Mouse (Mus musculus) testis, postnatal 14 days (tissue): ENCODE results near the gene Zfp850.
"Not testable (repeated sequence)": the region's sequence is repeated elsewhere in the genome, so short reads cannot be mapped to it uniquely, and the experiment has no call there.

Experiments used
- DNase-seq: peaks from one replicate; pipeline ENCODE4 v3.0.0; 2021; ENCODE audit warnings: low spot score

The Zfp850 gene

GRCm38 (mm10) chr7:28013549-28014444, at the start of gene Zfp850:
Gene Zfp850, minus strand, starts transcription at chr7:28014115.
- DNase-seq = peak; percentile 82

GRCm38 (mm10) chr7:28059972-28060371, 46.1 kb upstream of the Zfp850 start:
- no peak for DNase-seq

- no peak for DNase-seq
Measured at GRCm38 (mm10) chr7:28053046-28053930, 39.4 kb upstream of the Zfp850 start.

DNA sequence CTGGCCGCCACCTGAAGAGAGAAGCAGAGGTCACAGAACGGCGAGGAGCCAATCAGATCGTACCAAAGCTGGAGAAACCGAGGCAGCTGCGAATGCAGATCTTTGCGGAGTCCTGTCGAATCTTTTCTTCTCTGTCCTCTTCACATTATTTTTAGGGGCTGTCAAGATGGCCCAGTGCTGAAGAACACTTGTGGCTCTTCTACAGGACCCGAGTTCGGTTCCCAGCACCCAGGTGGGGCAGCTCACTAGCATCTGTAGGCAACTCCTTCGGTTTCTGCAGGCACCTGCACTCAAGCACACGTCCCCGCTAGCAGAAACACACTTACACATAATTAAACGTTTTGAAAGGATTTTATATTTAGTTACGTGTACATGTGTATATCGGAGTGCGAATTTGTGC, 36.7 kb upstream of the Zfp850 start:
- DNase-seq = peak; percentile 35

DNA sequence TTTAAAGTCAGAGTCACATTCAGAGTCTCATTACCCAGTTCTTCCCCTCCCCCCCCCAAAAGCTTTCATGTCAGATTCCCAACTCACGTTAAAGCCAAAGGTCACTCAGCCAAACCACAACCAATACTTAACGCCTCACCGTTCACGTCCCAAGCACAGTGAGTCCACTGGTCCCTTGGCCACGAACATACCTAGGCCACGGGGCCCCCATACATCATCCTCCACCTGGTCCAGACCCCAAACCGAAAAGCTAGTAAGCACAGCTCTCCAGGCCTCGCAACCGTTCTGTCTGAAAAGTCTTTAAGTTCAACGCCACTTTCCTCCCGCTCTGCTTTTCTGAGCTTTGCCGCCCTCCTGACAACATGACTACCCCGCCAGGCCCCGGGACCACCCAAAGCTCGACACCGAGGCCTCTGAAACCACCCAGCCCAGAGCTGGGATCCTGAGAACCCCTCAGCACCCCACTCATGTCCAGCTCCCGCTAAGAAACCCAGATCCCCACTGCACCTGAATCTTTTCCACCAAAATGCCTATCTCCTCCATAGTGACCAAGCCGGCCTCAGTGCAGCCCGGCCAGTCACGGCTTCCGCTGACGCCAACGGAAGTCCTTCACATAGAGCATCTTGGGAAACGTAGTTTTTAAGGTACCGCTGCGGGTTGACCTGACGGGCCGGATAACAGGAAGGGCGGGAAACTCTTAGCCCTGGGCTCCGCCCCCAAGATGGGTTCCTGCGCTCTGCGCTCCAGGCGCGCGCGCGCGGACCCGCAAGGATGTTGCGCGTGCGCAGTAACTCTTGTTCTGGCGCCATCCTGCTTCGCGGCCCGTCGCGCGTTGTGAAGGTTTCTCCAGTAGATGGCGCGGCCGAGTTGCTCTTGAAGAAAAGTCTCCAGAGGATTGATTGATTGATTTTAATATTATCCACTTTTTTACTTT, 35.8 kb upstream of the Zfp850 start, which contains the start of gene Psmc4:
Gene Psmc4 (minus strand): TSS at position 626 of the 934 bp plus-strand sequence.
- peak; percentile 98 for DNase-seq

GRCm38 (mm10) chr7:28044524-28044923, 30.6 kb upstream of the Zfp850 start:
- no peak for DNase-seq

- DNase-seq = no peak
Measured at GRCm38 (mm10) chr7:28014445-28014810, 513 bp upstream of the Zfp850 start.

DNA sequence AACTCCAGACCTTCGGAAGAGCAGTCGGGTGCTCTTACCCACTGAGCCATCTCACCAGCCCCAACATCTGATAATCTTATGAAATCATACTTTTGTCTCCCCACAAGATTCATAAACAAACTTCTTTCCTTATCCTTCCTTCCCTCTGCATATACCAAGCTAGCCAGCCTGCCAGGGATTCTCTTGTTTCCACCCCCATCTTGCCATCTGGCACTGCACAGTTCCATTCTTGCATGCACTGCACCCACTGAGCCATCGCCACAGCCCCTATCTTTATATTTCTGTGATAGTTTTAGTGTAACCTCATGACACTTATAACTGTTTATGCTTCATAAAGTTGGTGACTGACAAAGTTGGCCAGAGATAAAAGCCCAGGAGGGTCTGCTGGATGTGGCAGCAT, 3.6 kb downstream of the Zfp850 start:
- no peak for DNase-seq

- no peak for DNase-seq
Measured at GRCm38 (mm10) chr7:27982197-27982596, 31.7 kb downstream of the Zfp850 start.

GRCm38 (mm10) chr7:27978683-27979528, 35.0 kb downstream of the Zfp850 start, which contains the start of gene Zfp780b:
Gene Zfp780b, minus strand, starts transcription at chr7:27979171.
- DNase-seq = peak; percentile 70

DNA sequence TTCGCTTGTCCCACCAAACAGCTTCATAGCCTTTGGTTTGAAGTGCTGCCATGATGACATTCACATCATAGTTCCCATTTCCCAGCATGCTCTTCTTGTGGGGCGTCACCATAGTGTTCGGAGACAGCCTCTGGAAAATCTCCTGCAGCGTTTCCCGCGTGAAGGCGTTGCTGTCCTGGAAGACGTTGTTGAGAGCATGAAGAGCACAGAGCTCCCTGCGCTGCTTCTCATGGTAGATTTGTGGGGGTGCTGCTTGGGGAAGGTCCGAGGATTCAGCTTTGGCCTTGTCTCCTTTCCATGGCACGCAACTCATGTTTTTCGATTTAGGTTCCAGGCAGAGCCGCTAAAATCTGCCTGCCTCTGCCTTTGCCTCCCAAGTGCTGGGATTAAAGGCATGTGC, 64.5 kb downstream of the Zfp850 start:
- not testable (repeated sequence) for DNase-seq

DNA sequence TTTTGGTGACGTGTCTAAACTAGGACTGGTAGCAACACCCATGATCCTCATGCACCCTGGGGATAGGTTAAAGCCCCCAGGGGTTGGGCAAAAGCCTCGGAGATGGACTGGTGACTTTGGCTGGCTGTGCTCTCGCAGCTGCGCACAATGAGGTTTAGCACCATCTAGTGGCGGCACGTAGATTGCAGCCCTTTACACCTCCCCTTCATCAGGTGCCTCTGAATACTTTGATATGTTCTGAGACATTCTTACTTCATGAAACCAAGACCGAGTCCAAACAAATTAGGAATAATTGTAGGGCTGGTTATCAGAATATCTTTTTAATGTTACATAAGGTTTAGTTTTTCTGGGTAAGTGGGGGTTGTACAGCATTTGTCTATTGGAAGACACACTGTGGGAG, 72.0 kb downstream of the Zfp850 start:
- not testable (repeated sequence) for DNase-seq
